Mouse (Mus musculus): ENCODE measurements around the gene Tcl1b3.
"Not testable (repeated sequence)": the region's sequence is repeated elsewhere in the genome, so short reads cannot be mapped to it uniquely, and the experiment has no call there.

- TF ChIP-seq POLR2A (IDR thresholded peaks at IDR 0.05; ENCODE audit: borderline replicate concordance, control insufficient read depth, low read depth, low read length); CTCF (IDR thresholded peaks at IDR 0.05; ENCODE audit: control insufficient read depth, insufficient read depth, low read length): not testable (repeated sequence)
These were observed 9.7 kb upstream of the Tcl1b3 start for GRCm38 (mm10) chr12:105181040-105181644.
